Mouse (Mus musculus) ES-E14 (cell line): ENCODE measurements around the gene Hist1h3a.

Source experiments
- CHD2 ChIP-seq: IDR thresholded peaks from 2 replicates; pipeline ENCODE4 v1.6.1; 2014; ENCODE audit warnings: mild to moderate bottlenecking, low read depth, low read length, inconsistent platforms
- MAFK ChIP-seq: IDR thresholded peaks from 2 replicates; pipeline ENCODE4 v1.6.1; 2014; ENCODE audit warnings: mild to moderate bottlenecking, low read depth, low read length, inconsistent platforms; ENCODE audit not compliant: insufficient read depth
- ZC3H11A ChIP-seq: IDR thresholded peaks from 2 replicates; pipeline ENCODE4 v1.6.1; 2012; ENCODE audit warnings: low read depth, mild to moderate bottlenecking, inconsistent platforms, low read length, borderline replicate concordance
- ZNF384 ChIP-seq: IDR thresholded peaks from 2 replicates; pipeline ENCODE4 v1.6.1; 2012; ENCODE audit warnings: low read depth, low read length, inconsistent platforms

- TF ChIP-seq CHD2 (no peak), ZNF384 (no peak), ZC3H11A (no peak), MAFK (no peak)
Measured at GRCm38 (mm10) chr13:23729192-23729525, 33.0 kb downstream of the Hist1h3a start.
